Mouse (Mus musculus): ENCODE results near the gene Hspa4.

Gene Hspa4

GRCm38 (mm10) chr11:53249686-53250085 is 50.6 kb downstream of the Hspa4 start:
- DNase-seq = no peak

GRCm38 (mm10) chr11:53245561-53245960 is 54.7 kb downstream of the Hspa4 start:
- no peak for DNase-seq

- DNase-seq = peak in 1 of 2 experiments; percentile 25
Observed at GRCm38 (mm10) chr11:53243199-53243598, 57.1 kb downstream of the Hspa4 start.

GRCm38 (mm10) chr11:53233590-53233989 is 66.7 kb downstream of the Hspa4 start:
- no peak for DNase-seq

- DNase-seq = no peak
Observed at GRCm38 (mm10) chr11:53231836-53232235, 68.4 kb downstream of the Hspa4 start.

GRCm38 (mm10) chr11:53229011-53229410 is 71.2 kb downstream of the Hspa4 start:
- no peak for DNase-seq

DNA sequence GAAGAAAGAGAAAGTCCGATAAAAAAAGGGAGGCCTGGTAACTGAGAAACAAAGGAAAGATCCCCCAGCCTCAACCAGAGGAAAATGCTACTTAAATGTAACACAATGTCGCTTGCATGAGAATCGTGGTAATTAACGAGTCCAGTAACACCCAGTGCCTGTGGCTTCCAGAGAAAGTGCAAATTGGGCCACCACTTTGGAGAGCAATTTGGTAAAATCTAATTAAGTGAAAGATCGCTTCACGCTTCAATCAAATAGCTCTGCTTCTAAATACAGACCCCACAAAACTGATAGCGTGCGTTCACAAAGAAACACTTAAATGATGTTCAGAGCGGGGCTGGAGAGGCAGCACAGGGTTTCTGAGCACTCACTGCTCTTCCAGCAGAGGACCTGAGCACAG is 89.4 kb downstream of the Hspa4 start:
- DNase-seq = no peak

All from kidney, adult 8-10 months (tissue).